In genomic region chr3:65352278-65353127, GRCm38 (mm10) we compare ENCODE assay signal across 8 mouse cellular contexts. TPM values are rescaled to one million over a fixed set of nuclear protein-coding genes. Genes with fewer than 3 reads are reported as not detected.
DNase-seq lines count a peak whose midpoint lies in the region; ATAC-seq and TF ChIP-seq lines count a peak whose summit lies in the region.

No protein-coding gene starts in this region.

- H3K4me1 ChIP-seq in kidney, embryonic 14.5 days (ENCODE audit: control insufficient read depth, insufficient read depth, low read length) = no peaks in the 10 kb centered on the region
- 0 out of 2 replicates have a peak, but pooled peaks cover 7% of the 10 kb centered on the region for H3K4me1 ChIP-seq in E14TG2a.4 (replicated peaks; ENCODE audit: low read depth, low read length)
- no peaks in the 10 kb centered on the region for H3K4me1 ChIP-seq in forebrain, embryonic 13.5 days

- no peak overlapping the region for H3K27ac ChIP-seq in kidney, embryonic 14.5 days (ENCODE audit: low read depth, low read length)
- H3K27ac ChIP-seq in forebrain, embryonic 13.5 days = no peak overlapping the region

- H3K36me3 ChIP-seq in kidney, embryonic 14.5 days (ENCODE audit: control insufficient read depth, insufficient read depth, low read length) = no peaks in the 10 kb centered on the region
- no peaks in the 10 kb centered on the region for H3K36me3 ChIP-seq in E14TG2a.4 (ENCODE audit: insufficient read depth, low read length)
- H3K36me3 ChIP-seq in forebrain, embryonic 13.5 days (ENCODE audit: poor library complexity, severe bottlenecking) = no peaks in the 10 kb centered on the region

- H3K4me3 ChIP-seq in kidney, embryonic 14.5 days (ENCODE audit: low read length) = no peak overlapping the region
- no peak overlapping the region for H3K4me3 ChIP-seq in E14TG2a.4 (replicated peaks; ENCODE audit: low read length)
- no peak overlapping the region for H3K4me3 ChIP-seq in forebrain, embryonic 13.5 days

- H3K4me2 ChIP-seq in kidney, embryonic 14.5 days (replicated peaks; ENCODE audit: low read depth, low read length) = no peak overlapping the region
- no peak overlapping the region for H3K4me2 ChIP-seq in forebrain, embryonic 13.5 days

- 50% methylated on average over 4 of the region's 4 CpGs for WGBS in kidney, embryonic 14.5 days
- WGBS in forebrain, embryonic 13.5 days = 58% methylated on average over 4 of the region's 4 CpGs

- ATAC-seq in kidney, embryonic 14.5 days (ENCODE audit: low FRiP score, low TSS enrichment) = peak; percentile 47; the same call in 1 of the 2 replicates
- peak; percentile 61 for ATAC-seq in forebrain, embryonic 13.5 days
- ATAC-seq in megakaryocyte progenitor cell, adult 5-6 weeks (replicated peaks; ENCODE audit: poor library complexity) = peak; percentile 32

- H3K9me3 ChIP-seq in kidney, embryonic 14.5 days (ENCODE audit: control insufficient read depth, low read length) = no peaks in the 10 kb centered on the region
- H3K9me3 ChIP-seq in E14TG2a.4 (ENCODE audit: low read length) = no peaks in the 10 kb centered on the region
- H3K9me3 ChIP-seq in forebrain, embryonic 13.5 days (replicated peaks) = no peaks in the 10 kb centered on the region

- H3K27me3 ChIP-seq in kidney, embryonic 14.5 days (ENCODE audit: control insufficient read depth, insufficient read depth, low read length) = no peaks in the 10 kb centered on the region
- H3K27me3 ChIP-seq in E14TG2a.4 (ENCODE audit: insufficient read depth, low read length) = no peaks in the 10 kb centered on the region
- no peaks in the 10 kb centered on the region for H3K27me3 ChIP-seq in forebrain, embryonic 13.5 days

- no peak overlapping the region for H3K9ac ChIP-seq in kidney, embryonic 14.5 days (ENCODE audit: low read depth, low read length)
- no peak overlapping the region for H3K9ac ChIP-seq in forebrain, embryonic 13.5 days

- no peak for DNase-seq in kidney, adult 18-20 months
- no peak for DNase-seq in right cerebral cortex, postnatal 14 days
- no peak for DNase-seq in right cerebral cortex, adult 2 months (ENCODE audit: low spot score in 2 of 2)
- no peak for DNase-seq in left cerebral cortex, adult 11 months (ENCODE audit: low spot score)

- TF ChIP-seq CTCF in E14TG2a.4 (conservative IDR thresholded peaks at IDR 0.05; ENCODE audit: low read length) = peak; percentile 60

RNA-seq across cellular contexts. Expression of gene Ssr3, which starts 39.9 kb away (rescaled TPM):
- 250 and 323 TPM in 2 replicates for polyA plus RNA-seq in kidney, embryonic 14.5 days (2014; fragmentation: Nextera tagmentation; extraction: Ambion mirVana)
- 161 and 175 TPM in 2 replicates for polyA plus RNA-seq in forebrain, embryonic 13.5 days (2015; fragmentation: Nextera tagmentation; extraction: Ambion mirVana)
- total RNA-seq in megakaryocyte progenitor cell, adult 5-6 weeks (2015) = 436 and 450 TPM in 2 replicates
- 368 and 395 TPM in 2 replicates for total RNA-seq in megakaryocyte progenitor cell, adult 5-6 weeks (2017)
